Mouse (Mus musculus) heart, embryonic 12.5 days (tissue): Measurements from ENCODE around the gene Mapk8. TPM values are rescaled to one million over a fixed set of nuclear protein-coding genes. Genes with fewer than 3 reads are reported as not detected.

Source experiments
- ATAC-seq: fragments of 200-750 bp; cut with Nextera tagmentation; 2 replicates; pipeline ENCODE4 v1.8.0; 2017; ENCODE audit warnings: moderate TSS enrichment, moderate library complexity; ENCODE audit not compliant: insufficient number of reproducible peaks, low FRiP score
- H3K27ac ChIP-seq: fragments of 300-500 bp; sonication (generic); 2 replicates; pipeline ENCODE4 v1.5.1; 2016; ENCODE audit warnings: mild to moderate bottlenecking, moderate library complexity; ENCODE audit not compliant: poor library complexity, severe bottlenecking
- H3K27me3 ChIP-seq: fragments of 300-500 bp; sonication (generic); replicated peaks from 2 replicates; pipeline ENCODE4 v1.6.1; 2016; ENCODE audit warnings: mild to moderate bottlenecking, moderate library complexity
- H3K36me3 ChIP-seq: fragments of 300-500 bp; sonication (generic); 2 replicates; pipeline ENCODE4 v1.6.1; 2016; ENCODE audit warnings: mild to moderate bottlenecking, moderate library complexity
- H3K4me1 ChIP-seq: fragments of 300-500 bp; sonication (generic); replicated peaks from 2 replicates; pipeline ENCODE4 v1.6.1; 2016; ENCODE audit warnings: mild to moderate bottlenecking
- H3K4me2 ChIP-seq: fragments of 300-500 bp; sonication (generic); 2 replicates; pipeline ENCODE4 v1.6.1; 2016; ENCODE audit warnings: mild to moderate bottlenecking, moderate library complexity
- H3K4me3 ChIP-seq: fragments of 300-500 bp; sonication (generic); 2 replicates; pipeline ENCODE4 v1.5.1; 2016; ENCODE audit warnings: mild to moderate bottlenecking
- H3K9ac ChIP-seq: fragments of 300-500 bp; sonication (generic); 2 replicates; pipeline ENCODE4 v1.6.1; 2016; ENCODE audit warnings: mild to moderate bottlenecking, moderate library complexity
- H3K9me3 ChIP-seq: fragments of 300-500 bp; sonication (generic); replicated peaks from 2 replicates; pipeline ENCODE4 v1.6.1; 2016; ENCODE audit warnings: mild to moderate bottlenecking, moderate library complexity
- WGBS: fragments of 180-500 bp; shearing (Covaris S2); methylation state at CpG from one replicate; pipeline ENCODE4 v1.1.7; 2016; 5-methylcytosine and 5-hydroxymethylcytosine counted together
- polyA plus RNA-seq: library from polyadenylated mRNA; unstranded; fragments of >200 nt; fragmentation: Nextera tagmentation; extraction: Ambion mirVana; gene quantifications from 2 replicates; pipeline ENCODE4 v1.2.1, GENCODE M21; 2016

Mapk8 gene
- polyA plus RNA-seq, 1 experiment from 2014 or later, result 12.6 TPM

GRCm38 (mm10) chr14:33363611-33364010 is 83.3 kb downstream of the Mapk8 start:
- Histone ChIP-seq H3K4me2 (no peak overlapping the region), H3K36me3 (no peaks in the 10 kb centered on the region), H3K4me3 (no peak overlapping the region), H3K4me1 (peaks cover 26% of the 10 kb centered on the region), H3K9ac (no peak overlapping the region), H3K27ac (no peak overlapping the region), H3K27me3 (peaks cover 27% of the 10 kb centered on the region; the same call in 1 of the 2 replicates), H3K9me3 (no peaks in the 10 kb centered on the region)
- no peak for ATAC-seq
- WGBS, result 67% methylated on average over 5 of the region's 5 CpGs

GRCm38 (mm10) chr14:33362807-33363206 is 84.2 kb downstream of the Mapk8 start:
- peaks cover 26% of the 10 kb centered on the region for H3K4me1 ChIP-seq
- peak overlapping the region; percentile 5; the same call in 1 of the 2 replicates for H3K4me3 ChIP-seq
- H3K36me3 ChIP-seq, result no peaks in the 10 kb centered on the region
- H3K27ac ChIP-seq, result no peak overlapping the region
- peak overlapping the region; percentile 57 for H3K4me2 ChIP-seq
- 4% methylated on average over 10 of the region's 10 CpGs for WGBS
- no peak for ATAC-seq
- H3K9me3 ChIP-seq, result no peaks in the 10 kb centered on the region
- H3K9ac ChIP-seq, result peak overlapping the region; percentile 47; the same call in 1 of the 2 replicates
- peaks cover 30% of the 10 kb centered on the region; the same call in 1 of the 2 replicates for H3K27me3 ChIP-seq

DNA sequence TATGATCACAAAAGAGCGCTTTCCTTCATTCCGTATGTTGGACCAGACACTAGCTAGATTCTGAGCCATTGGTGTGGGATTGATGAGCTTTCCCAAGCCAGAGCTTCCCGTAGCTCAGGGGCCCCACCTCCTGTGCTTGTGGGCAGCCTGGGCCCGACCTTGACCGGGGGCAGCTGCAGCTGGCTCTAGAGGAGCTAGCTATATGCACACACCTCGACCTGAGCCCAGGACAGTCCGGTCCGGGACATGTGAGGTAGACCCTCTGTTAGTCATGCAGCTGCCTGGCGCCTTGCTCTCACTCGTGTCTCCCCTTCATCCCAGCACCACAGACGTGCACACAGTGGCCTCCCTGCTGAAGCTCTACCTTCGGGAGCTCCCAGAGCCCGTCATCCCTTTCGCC is 84.8 kb downstream of the Mapk8 start:
- Histone ChIP-seq H3K27ac (no peak overlapping the region), H3K36me3 (no peaks in the 10 kb centered on the region), H3K9me3 (no peaks in the 10 kb centered on the region), H3K4me2 (peak overlapping the region; percentile 57), H3K4me3 (0 out of 2 replicates have a peak overlapping the region, but pooled peaks have one; percentile 5), H3K9ac (no peak overlapping the region), H3K4me1 (peaks cover 26% of the 10 kb centered on the region), H3K27me3 (peaks cover 30% of the 10 kb centered on the region; the same call in 1 of the 2 replicates)
- no peak for ATAC-seq
- 49% methylated on average over 14 of the region's 14 CpGs for WGBS

- ATAC-seq, result no peak
- no peak overlapping the region for H3K4me3 ChIP-seq
- no peaks in the 10 kb centered on the region for H3K9me3 ChIP-seq
- H3K4me2 ChIP-seq, result no peak overlapping the region
- H3K27me3 ChIP-seq, result peaks cover 30% of the 10 kb centered on the region; the same call in 1 of the 2 replicates
- no peak overlapping the region for H3K27ac ChIP-seq
- H3K4me1 ChIP-seq, result peaks cover 26% of the 10 kb centered on the region
- no peaks in the 10 kb centered on the region for H3K36me3 ChIP-seq
- no peak overlapping the region for H3K9ac ChIP-seq
- 34% methylated on average over 4 of the region's 4 CpGs for WGBS
These were observed 85.4 kb downstream of the Mapk8 start for GRCm38 (mm10) chr14:33361546-33361945.

GRCm38 (mm10) chr14:33358891-33359290 is 88.1 kb downstream of the Mapk8 start:
- Histone ChIP-seq H3K36me3 (no peaks in the 10 kb centered on the region), H3K27me3 (peaks cover 42% of the 10 kb centered on the region; the same call in 1 of the 2 replicates), H3K9ac (no peak overlapping the region), H3K4me1 (peaks cover 36% of the 10 kb centered on the region), H3K27ac (no peak overlapping the region), H3K4me3 (no peak overlapping the region), H3K9me3 (no peaks in the 10 kb centered on the region), H3K4me2 (no peak overlapping the region)
- 82% methylated on average over 8 of the region's 8 CpGs for WGBS
- ATAC-seq, result no peak

- Histone ChIP-seq H3K27ac (no peak overlapping the region), H3K4me3 (no peak overlapping the region), H3K4me1 (peaks cover 37% of the 10 kb centered on the region), H3K27me3 (peaks cover 53% of the 10 kb centered on the region), H3K36me3 (no peaks in the 10 kb centered on the region), H3K9me3 (no peaks in the 10 kb centered on the region), H3K9ac (no peak overlapping the region), H3K4me2 (no peak overlapping the region)
- ATAC-seq, result no peak
- WGBS, result 75% methylated on average over 12 of the region's 12 CpGs
These were observed 89.2 kb downstream of the Mapk8 start for GRCm38 (mm10) chr14:33357600-33358368.

GRCm38 (mm10) chr14:33355276-33355675 is 91.7 kb downstream of the Mapk8 start:
- H3K27ac ChIP-seq, result no peak overlapping the region
- WGBS, result 83% methylated on average over 5 of the region's 5 CpGs
- peaks cover 35% of the 10 kb centered on the region for H3K4me1 ChIP-seq

GRCm38 (mm10) chr14:33352890-33353289 is 94.1 kb downstream of the Mapk8 start:
- H3K4me1 ChIP-seq, result peaks cover 35% of the 10 kb centered on the region
- 37% methylated on average over 6 of the region's 6 CpGs for WGBS
- no peaks in the 10 kb centered on the region for H3K9me3 ChIP-seq
- H3K9ac ChIP-seq, result no peak overlapping the region
- ATAC-seq, result no peak
- no peaks in the 10 kb centered on the region for H3K36me3 ChIP-seq
- peaks cover 72% of the 10 kb centered on the region for H3K27me3 ChIP-seq
- H3K4me2 ChIP-seq, result no peak overlapping the region
- H3K27ac ChIP-seq, result no peak overlapping the region
- no peak overlapping the region for H3K4me3 ChIP-seq

More at GRCm38 (mm10) chr14:33355276-33355675, 91.7 kb downstream of the Mapk8 start:
- ATAC-seq, result no peak
- Histone ChIP-seq H3K27me3 (peaks cover 64% of the 10 kb centered on the region), H3K4me3 (no peak overlapping the region), H3K36me3 (no peaks in the 10 kb centered on the region), H3K9me3 (no peaks in the 10 kb centered on the region), H3K4me2 (no peak overlapping the region), H3K9ac (no peak overlapping the region)

DNA sequence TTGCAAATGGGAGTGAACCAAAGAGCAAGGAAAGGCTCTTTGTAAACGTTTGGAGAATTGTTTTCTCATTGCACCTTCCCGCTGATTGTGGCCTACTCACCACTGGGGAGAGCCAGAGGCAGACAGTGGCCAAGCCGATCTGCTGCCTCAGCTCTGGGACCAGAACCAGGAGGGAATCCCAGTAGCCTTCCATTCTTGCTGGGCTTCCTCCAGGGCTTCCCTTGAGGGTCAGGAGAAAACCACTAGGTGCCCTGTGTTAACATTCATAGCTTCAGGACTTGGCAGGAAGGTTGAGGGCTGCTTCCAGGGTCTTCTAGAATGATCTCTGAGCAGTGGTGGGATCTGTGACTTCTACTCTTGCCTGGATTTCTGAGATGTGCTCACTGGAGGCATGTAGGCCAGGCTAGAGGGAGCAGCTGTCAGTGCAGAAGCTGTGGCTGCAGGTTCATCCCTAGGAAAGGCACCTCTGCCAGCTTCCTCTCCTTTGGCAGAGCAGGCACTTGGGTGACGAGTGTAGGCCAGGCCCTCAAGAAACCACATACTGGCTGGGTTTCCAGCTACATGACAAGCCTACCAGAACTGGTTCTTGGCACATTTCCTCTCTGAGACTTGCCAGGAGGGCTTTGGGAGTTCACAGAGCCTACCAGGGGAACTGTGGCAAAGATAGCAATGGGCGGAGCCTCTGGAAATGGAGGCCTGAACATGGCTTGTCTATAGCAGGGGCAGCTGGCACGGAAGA is 94.8 kb downstream of the Mapk8 start:
- Histone ChIP-seq H3K27me3 (peaks cover 79% of the 10 kb centered on the region), H3K4me1 (peaks cover 35% of the 10 kb centered on the region), H3K4me3 (no peak overlapping the region), H3K36me3 (no peaks in the 10 kb centered on the region), H3K9me3 (no peaks in the 10 kb centered on the region), H3K9ac (no peak overlapping the region), H3K4me2 (no peak overlapping the region), H3K27ac (no peak overlapping the region)
- WGBS, result 61% methylated on average over 6 of the region's 6 CpGs
- no peak for ATAC-seq

DNA sequence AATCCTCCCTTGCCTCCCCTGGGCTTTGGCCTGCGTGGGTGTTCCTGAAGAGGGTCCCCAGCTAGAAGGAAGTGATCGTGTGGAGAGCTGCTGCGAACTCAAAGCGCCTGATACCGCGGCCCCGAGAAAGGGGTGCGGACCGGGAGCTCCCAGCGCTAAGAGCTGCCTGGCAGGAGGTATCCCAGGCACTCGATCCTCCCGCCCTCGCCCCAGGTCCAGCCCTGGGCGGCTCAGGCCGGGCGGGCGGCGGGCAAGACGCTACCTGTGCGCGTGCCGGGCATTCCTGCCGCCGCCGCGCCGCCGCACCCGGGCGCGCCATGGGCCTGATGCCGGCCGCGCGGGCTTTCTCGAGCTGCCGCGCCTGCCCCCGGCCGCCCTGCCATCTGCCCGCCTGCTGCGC is 95.9 kb downstream of the Mapk8 start:
- Histone ChIP-seq H3K27ac (no peak overlapping the region), H3K4me1 (peaks cover 35% of the 10 kb centered on the region), H3K4me2 (peak overlapping the region; percentile 78), H3K36me3 (no peaks in the 10 kb centered on the region), H3K4me3 (peak overlapping the region; percentile 48), H3K27me3 (peaks cover 80% of the 10 kb centered on the region), H3K9me3 (no peaks in the 10 kb centered on the region), H3K9ac (peak overlapping the region; percentile 55)
- ATAC-seq, result no peak
- under 1% methylated on average over 42 of the region's 42 CpGs for WGBS

GRCm38 (mm10) chr14:33348146-33348545 is 98.8 kb downstream of the Mapk8 start:
- H3K4me2 ChIP-seq, result no peak overlapping the region
- H3K9ac ChIP-seq, result no peak overlapping the region
- no peaks in the 10 kb centered on the region for H3K36me3 ChIP-seq
- peaks cover 77% of the 10 kb centered on the region for H3K27me3 ChIP-seq
- ATAC-seq, result no peak
- H3K27ac ChIP-seq, result no peak overlapping the region
- H3K4me3 ChIP-seq, result no peak overlapping the region
- no peaks in the 10 kb centered on the region for H3K9me3 ChIP-seq
- H3K4me1 ChIP-seq, result peaks cover 17% of the 10 kb centered on the region
- 61% methylated on average over 1 of the region's 1 CpGs for WGBS
